Mouse (Mus musculus): ENCODE measurements around the gene Rwdd3.

- no peak for TF ChIP-seq CTCF (IDR thresholded peaks at IDR 0.05; ENCODE audit: low read depth, low read length)
- TF ChIP-seq GATA2 (IDR thresholded peaks at IDR 0.05; ENCODE audit: borderline replicate concordance, low read depth, low read length) = no peak
- no peak for TF ChIP-seq TAL1 (conservative IDR thresholded peaks at IDR 0.05; ENCODE audit: low read depth, low read length)
- no peak for TF ChIP-seq GATA1 (IDR thresholded peaks at IDR 0.05; ENCODE audit: borderline replicate concordance, low read length)
Measured at GRCm38 (mm10) chr3:121133039-121133438, 38.5 kb downstream of the Rwdd3 start.

Data from G1E (cell line).